Mouse (Mus musculus) spleen, adult 2 months (tissue): Measurements from ENCODE around the gene Exosc5.

Source experiments
- CTCF ChIP-seq: fragments of 200-500 bp; IDR thresholded peaks from 2 replicates; pipeline ENCODE4 v1.5.1; 2011; ENCODE audit warnings: mild to moderate bottlenecking, inconsistent platforms; ENCODE audit not compliant: insufficient read depth, insufficient read length, insufficient replicate concordance; ENCODE audit errors: extremely low read depth
- POLR2A ChIP-seq: fragments of 200-500 bp; IDR thresholded peaks from 2 replicates; pipeline ENCODE4 v1.6.1; 2011; ENCODE audit warnings: low read depth, low read length, inconsistent platforms

DNA sequence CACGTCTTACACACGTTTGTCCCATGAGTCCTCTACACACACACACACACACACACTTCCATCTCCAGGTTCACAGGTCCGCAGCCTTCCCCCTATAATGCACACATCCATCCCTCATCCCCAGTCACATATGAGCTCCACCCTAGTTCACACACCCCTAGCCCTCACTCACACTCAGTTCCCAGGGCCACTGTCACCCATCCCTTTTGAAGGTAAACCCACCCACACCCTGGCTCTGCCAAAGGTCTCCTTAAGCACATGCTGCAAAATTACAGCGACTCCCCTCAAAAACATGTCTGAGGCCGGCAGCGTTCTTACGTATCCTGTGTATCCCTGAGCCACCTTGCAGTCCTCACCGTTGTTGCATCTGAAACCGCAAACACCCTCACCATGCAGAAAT lies 15.3 kb downstream of the Exosc5 start:
- no peak for TF ChIP-seq POLR2A
- no peak for TF ChIP-seq CTCF
